Mouse (Mus musculus) ES-Bruce4 (cell line): ENCODE data around the gene Cript.

Source experiments
- CTCF ChIP-seq: IDR thresholded peaks from one replicate; pipeline ENCODE4 v1.8.1; 2011; ENCODE audit warnings: low read depth, low read length
- EP300 ChIP-seq: IDR thresholded peaks from 2 replicates; pipeline ENCODE4 v1.6.1; 2011; ENCODE audit warnings: low read depth, low read length; ENCODE audit not compliant: insufficient read depth
- POLR2A ChIP-seq: IDR thresholded peaks from one replicate; pipeline ENCODE4 v1.8.1; 2011; ENCODE audit warnings: low read length; ENCODE audit not compliant: insufficient read depth

DNA sequence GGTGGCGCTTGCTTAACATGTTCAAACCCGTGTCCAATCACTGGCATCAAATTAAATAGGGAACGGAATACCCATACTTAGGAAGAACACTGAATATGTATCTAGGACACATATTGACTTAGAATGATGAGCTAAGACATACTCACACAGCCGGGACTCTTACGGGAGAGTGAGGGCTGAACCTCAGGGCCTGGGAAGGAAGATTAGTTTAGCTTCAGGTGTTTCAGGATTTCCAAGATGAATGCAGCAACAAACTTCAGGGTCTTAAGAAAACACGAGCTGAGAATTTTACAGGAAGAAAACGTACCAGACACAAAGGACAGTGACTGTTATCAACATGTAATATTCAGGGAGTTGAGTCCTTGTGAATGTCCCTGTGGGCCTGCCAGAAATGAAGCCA is 55.4 kb downstream of the Cript start:
- no peak for TF ChIP-seq POLR2A
- no peak for TF ChIP-seq CTCF
- TF ChIP-seq EP300: no peak
